Mouse (Mus musculus) intestine, embryonic 16.5 days (tissue): ENCODE results near the gene Scn10a. TPM values are rescaled to one million over a fixed set of nuclear protein-coding genes. Genes with fewer than 3 reads are reported as not detected.

Source experiments
- ATAC-seq: fragments of 200-750 bp; cut with Nextera tagmentation; 2 replicates; pipeline ENCODE4 v1.8.0; 2017; ENCODE audit warnings: moderate TSS enrichment, moderate library complexity
- H3K27ac ChIP-seq: fragments of 300-500 bp; sonication (generic); 2 replicates; pipeline ENCODE4 v1.5.1; 2014; ENCODE audit warnings: mild to moderate bottlenecking, low read length
- H3K27me3 ChIP-seq: fragments of 300-500 bp; sonication (generic); replicated peaks from 2 replicates; pipeline ENCODE4 v1.6.1; 2014; ENCODE audit warnings: low read length, control low read depth, mixed read lengths; ENCODE audit not compliant: control insufficient read depth, insufficient read depth
- H3K36me3 ChIP-seq: fragments of 300-500 bp; sonication (generic); 2 replicates; pipeline ENCODE4 v1.6.1; 2014; ENCODE audit warnings: low read length, control low read depth; ENCODE audit not compliant: control insufficient read depth, insufficient read depth
- H3K4me1 ChIP-seq: fragments of 300-500 bp; sonication (generic); 2 replicates; pipeline ENCODE4 v1.6.1; 2014; ENCODE audit warnings: low read length, control low read depth, mixed read lengths; ENCODE audit not compliant: control insufficient read depth, insufficient read depth
- H3K4me2 ChIP-seq: fragments of 300-500 bp; sonication (generic); 2 replicates; pipeline ENCODE4 v1.6.1; 2014; ENCODE audit warnings: low read depth, low read length, control low read depth
- H3K4me3 ChIP-seq: fragments of 300-500 bp; sonication (generic); 2 replicates; pipeline ENCODE4 v1.5.1; 2014; ENCODE audit warnings: mild to moderate bottlenecking, low read length
- H3K9ac ChIP-seq: fragments of 300-500 bp; sonication (generic); 2 replicates; pipeline ENCODE4 v1.6.1; 2014; ENCODE audit warnings: low read depth, low read length
- H3K9me3 ChIP-seq: fragments of 300-500 bp; sonication (generic); 2 replicates; pipeline ENCODE4 v1.6.1; 2016; ENCODE audit warnings: low read length, control low read depth; ENCODE audit not compliant: control insufficient read depth
- WGBS: fragments of 180-500 bp; shearing (Covaris S2); extraction: QIAGEN DNeasy Blood & Tissue Kit; methylation state at CpG from one replicate; pipeline ENCODE4 v1.1.7; 2014; 5-methylcytosine and 5-hydroxymethylcytosine counted together
- polyA plus RNA-seq: library from polyadenylated mRNA; unstranded; fragments of >200 nt; fragmentation: Nextera tagmentation; extraction: Ambion mirVana; gene quantifications from 2 replicates; pipeline ENCODE4 v1.2.1, GENCODE M21; 2015

Scn10a gene
- polyA plus RNA-seq, 1 experiment from 2014 or later, result 0.02 TPM

DNA sequence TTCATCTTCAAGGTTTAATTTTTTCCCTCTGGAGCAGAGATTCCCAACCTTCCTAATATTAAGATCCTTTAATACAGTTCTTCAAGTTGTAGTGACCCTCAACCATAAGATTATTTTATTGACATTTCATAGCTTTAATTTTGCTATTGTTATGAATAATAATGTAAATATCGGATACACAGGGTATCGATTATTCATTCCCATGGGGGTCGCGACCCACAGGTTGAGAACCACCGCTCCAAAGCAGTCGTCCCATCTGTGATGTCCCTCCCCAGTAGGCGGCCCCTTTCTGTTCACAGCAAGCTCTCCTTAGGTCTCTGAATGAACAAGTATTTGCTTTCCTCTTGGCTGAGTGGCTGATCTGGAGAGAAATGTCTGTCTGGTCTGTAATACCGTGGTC is 129.5 kb downstream of the Scn10a start:
- H3K27me3 ChIP-seq, result 0 out of 2 replicates have a peak, but pooled peaks cover 3% of the 10 kb centered on the region
- no peaks in the 10 kb centered on the region for H3K4me1 ChIP-seq
- no peak overlapping the region for H3K4me3 ChIP-seq
- 91% methylated on average over 8 of the region's 8 CpGs for WGBS
- no peak overlapping the region for H3K27ac ChIP-seq
- H3K36me3 ChIP-seq, result no peaks in the 10 kb centered on the region
- H3K4me2 ChIP-seq, result no peak overlapping the region
- H3K9ac ChIP-seq, result no peak overlapping the region
- ATAC-seq, result no peak
- H3K9me3 ChIP-seq, result no peaks in the 10 kb centered on the region

DNA sequence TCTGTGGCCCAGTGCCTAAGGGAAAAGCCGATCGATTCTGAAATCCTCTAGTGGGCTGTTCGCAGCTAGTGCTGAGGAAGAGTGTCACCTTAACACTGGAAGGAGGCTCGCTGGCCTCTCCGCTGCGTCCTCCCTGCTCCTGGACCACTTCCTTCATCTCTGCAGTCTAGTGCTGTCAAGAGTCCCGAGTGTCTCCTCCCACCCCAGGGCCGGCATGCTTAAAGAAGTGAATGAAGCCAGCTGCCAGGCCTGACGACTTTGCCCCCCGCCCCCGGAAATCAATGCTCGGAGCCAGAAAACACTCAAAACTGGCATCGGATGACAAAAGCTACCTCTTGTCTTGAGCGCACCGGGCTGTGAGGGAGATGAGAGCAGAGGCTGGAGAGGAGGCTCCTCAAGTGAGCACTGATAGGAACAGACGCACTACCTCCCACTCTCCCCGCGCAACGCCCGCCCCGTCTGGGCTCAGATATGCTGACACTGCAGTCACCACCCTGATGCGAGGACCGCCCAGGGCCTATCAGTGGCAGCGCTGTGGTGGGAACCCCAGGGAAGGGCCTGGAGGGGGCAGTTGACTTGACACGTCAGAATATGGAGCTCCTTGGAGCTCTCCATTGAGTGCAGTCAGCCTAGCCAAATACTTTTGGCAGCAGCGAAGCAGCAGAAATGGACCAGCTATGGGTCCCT is 130.2 kb downstream of the Scn10a start:
- Histone ChIP-seq H3K36me3 (no peaks in the 10 kb centered on the region), H3K4me2 (no peak overlapping the region; the same call in 1 of the 2 replicates), H3K9me3 (no peaks in the 10 kb centered on the region), H3K27me3 (0 out of 2 replicates have a peak, but pooled peaks cover 3% of the 10 kb centered on the region), H3K4me3 (no peak overlapping the region), H3K4me1 (no peaks in the 10 kb centered on the region), H3K27ac (no peak overlapping the region), H3K9ac (no peak overlapping the region)
- 29% methylated on average over 26 of the region's 26 CpGs for WGBS
- ATAC-seq, result no peak

DNA sequence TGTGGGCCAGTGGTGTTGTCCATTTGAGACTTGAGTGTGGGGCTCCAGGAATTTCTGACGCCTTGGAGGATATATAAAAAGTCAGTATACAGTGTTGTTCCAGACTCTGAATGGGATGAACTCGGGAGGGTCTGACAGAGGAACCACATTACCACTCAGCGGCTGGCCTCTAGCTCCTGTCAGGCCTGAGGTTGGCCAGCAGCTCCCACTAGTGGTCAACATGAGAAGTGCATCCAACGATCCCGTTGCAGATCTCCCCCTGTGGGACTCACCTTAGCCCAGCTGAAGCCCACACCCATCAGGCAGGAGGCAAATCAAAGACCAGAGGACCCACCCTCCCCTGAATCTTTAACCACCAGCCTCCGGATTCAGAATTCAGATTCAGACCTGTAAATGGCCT is 138.5 kb downstream of the Scn10a start:
- Histone ChIP-seq H3K9ac (no peak overlapping the region), H3K27me3 (peaks cover 48% of the 10 kb centered on the region), H3K9me3 (no peaks in the 10 kb centered on the region), H3K27ac (no peak overlapping the region), H3K36me3 (no peaks in the 10 kb centered on the region), H3K4me1 (peaks cover 9% of the 10 kb centered on the region), H3K4me2 (no peak overlapping the region), H3K4me3 (no peak overlapping the region)
- 1% methylated on average over 6 of the region's 6 CpGs for WGBS
- ATAC-seq, result peak; percentile 25; the same call in 1 of the 2 replicates

DNA sequence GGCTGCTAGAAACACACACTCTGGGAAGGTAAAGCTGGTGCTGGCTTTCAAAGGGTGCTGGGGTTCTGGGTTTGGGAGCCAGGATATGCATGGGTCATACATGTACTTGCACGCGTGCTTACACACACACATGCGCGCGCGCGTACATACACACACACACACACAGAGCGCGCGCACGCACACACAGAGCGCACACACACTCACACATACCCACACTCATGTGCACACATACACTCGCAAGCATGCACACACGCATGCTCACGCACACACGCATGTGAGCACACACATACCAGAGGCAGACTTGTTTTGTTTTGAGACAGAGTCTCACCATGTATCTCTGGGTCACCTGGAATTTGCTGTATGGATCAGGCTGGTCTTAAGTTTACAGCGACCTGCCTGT is 138.9 kb downstream of the Scn10a start:
- Histone ChIP-seq H3K27me3 (peaks cover 52% of the 10 kb centered on the region), H3K4me2 (no peak overlapping the region), H3K27ac (no peak overlapping the region), H3K9ac (no peak overlapping the region), H3K4me1 (peaks cover 9% of the 10 kb centered on the region), H3K9me3 (no peaks in the 10 kb centered on the region), H3K4me3 (no peak overlapping the region), H3K36me3 (no peaks in the 10 kb centered on the region)
- 89% methylated on average over 17 of the region's 17 CpGs for WGBS
- no peak for ATAC-seq

DNA sequence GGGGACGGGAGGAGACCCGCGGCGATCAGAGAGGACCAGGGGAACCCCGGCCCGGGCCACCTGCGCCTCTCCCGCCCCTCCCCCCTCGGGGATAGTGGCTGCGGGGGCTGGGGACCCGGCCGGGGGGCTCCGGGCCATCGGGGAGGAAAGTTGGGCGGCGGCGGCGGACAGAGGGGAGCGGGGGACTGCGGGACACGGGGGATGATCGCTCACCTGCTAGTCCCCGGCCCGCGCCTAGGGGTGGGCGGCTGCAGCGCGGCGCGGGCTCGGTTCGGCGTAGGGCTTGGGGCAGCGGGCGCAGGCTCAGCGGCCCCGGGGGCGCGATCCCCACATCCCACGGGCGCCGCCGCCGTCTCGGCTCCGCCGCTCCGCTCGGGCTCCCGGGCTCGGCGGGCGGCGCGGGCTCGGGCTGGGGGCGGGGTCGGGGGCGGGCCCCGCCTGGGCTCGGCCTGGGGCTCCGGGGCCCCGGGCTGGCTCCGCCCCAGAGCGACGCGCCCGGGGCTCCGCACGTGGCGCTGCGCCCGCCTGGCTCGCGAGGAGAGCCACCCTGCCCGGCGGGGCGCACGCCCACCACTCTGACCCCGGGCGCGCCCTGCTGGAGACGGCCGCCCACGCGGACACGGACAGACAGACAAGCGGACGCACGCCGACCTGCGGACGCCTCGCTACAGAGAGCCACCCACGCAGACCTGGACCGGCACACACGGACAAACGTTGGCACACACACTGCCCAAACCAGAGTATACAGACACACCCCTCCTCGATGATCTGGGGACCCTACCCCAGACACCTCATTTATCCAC is 140.3 kb downstream of the Scn10a start, which contains the start of gene Scn5a:
Scn5a (minus strand) TSS at position 381 of the 803 bp plus-strand sequence.
- Histone ChIP-seq H3K4me1 (peaks cover 9% of the 10 kb centered on the region), H3K27me3 (peaks cover 56% of the 10 kb centered on the region), H3K9me3 (no peaks in the 10 kb centered on the region), H3K27ac (no peak within 1 kb of the TSS), H3K4me2 (peak within 1 kb of the TSS; percentile 98), H3K9ac (peak within 1 kb of the TSS; percentile 64), H3K4me3 (peak within 1 kb of the TSS; percentile 60), H3K36me3 (no peaks in the 10 kb centered on the region)
- 1% methylated on average over 68 of the region's 99 CpGs for WGBS
- ATAC-seq, result peak; percentile 88

DNA sequence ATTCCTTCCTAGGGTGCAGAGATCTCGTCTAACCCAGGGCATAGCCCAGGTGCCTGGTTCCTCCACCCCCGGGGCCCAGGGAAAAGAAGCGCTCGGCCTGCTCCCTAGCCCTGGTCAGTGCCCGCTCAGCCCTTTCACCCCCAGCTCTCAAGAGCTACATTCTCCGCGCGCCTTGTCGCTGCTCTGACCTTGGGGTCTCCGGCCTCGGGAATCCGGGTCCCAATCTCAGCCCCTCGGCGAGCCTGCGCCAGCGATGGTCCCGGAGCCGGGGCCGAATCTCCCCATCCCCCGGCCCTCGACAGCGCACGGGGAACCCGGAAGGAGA is 140.8 kb downstream of the Scn10a start:
- WGBS, result 1% methylated on average over 21 of the region's 24 CpGs
- H3K27me3 ChIP-seq, result peaks cover 61% of the 10 kb centered on the region
- ATAC-seq, result peak; percentile 4; the same call in 1 of the 2 replicates

DNA sequence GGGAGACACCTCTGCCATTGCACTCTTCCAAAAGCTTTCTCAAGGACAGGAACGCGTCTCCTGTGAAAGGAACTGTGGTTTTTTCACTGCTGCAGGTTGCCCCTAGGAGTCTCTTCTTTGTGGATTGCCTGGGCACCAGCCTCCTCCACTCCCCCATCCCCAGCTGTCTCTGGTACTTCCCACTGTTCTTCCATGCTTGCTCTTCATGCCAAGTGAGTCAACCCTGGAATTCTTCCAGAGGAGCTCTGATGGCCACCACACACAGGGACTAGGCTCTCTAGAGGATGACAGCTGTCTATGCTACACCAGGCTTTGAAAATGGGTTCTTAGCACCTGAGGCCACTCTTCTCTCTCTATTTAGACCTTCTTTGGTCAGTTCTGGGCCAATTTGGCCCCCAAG is 142.1 kb downstream of the Scn10a start:
- no peaks in the 10 kb centered on the region for H3K9me3 ChIP-seq
- no peak for ATAC-seq
- no peak overlapping the region for H3K4me3 ChIP-seq
- H3K36me3 ChIP-seq, result no peaks in the 10 kb centered on the region
- peaks cover 9% of the 10 kb centered on the region for H3K4me1 ChIP-seq
- WGBS, result 78% methylated on average over 2 of the region's 2 CpGs
- peaks cover 70% of the 10 kb centered on the region for H3K27me3 ChIP-seq
- H3K27ac ChIP-seq, result no peak overlapping the region
- H3K9ac ChIP-seq, result no peak overlapping the region
- H3K4me2 ChIP-seq, result no peak overlapping the region

More for the DNA sequence above, 140.8 kb downstream of the Scn10a start:
- Histone ChIP-seq H3K4me2 (peak overlapping the region; percentile 98), H3K36me3 (no peaks in the 10 kb centered on the region), H3K27ac (no peak overlapping the region), H3K4me3 (peak overlapping the region; percentile 60), H3K9me3 (no peaks in the 10 kb centered on the region), H3K4me1 (peaks cover 9% of the 10 kb centered on the region), H3K9ac (peak overlapping the region; percentile 64)

DNA sequence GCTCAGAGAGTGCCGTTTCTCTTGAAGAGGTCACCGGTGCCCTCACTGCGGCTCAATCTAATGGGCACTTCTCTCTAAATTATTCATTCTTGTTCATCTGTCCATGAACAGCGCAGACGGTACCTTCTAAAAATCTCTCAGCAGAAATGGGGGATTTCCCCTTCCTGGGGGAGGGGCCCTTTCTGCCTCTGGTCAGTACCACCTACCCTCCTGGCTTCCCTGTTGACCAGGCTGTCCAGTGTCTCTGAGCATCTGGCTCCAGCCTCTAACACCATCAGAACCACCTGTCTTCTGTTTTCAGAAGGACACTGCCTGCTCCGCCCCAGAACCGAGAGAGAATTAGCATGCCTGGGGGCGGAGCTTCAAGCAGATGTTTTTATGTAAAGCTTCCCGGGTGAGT is 143.4 kb downstream of the Scn10a start:
- Histone ChIP-seq H3K9me3 (no peaks in the 10 kb centered on the region), H3K9ac (no peak overlapping the region), H3K4me2 (no peak overlapping the region), H3K27me3 (peaks cover 80% of the 10 kb centered on the region), H3K4me1 (peaks cover 9% of the 10 kb centered on the region), H3K27ac (no peak overlapping the region), H3K4me3 (no peak overlapping the region), H3K36me3 (no peaks in the 10 kb centered on the region)
- 47% methylated on average over 9 of the region's 9 CpGs for WGBS
- no peak for ATAC-seq

DNA sequence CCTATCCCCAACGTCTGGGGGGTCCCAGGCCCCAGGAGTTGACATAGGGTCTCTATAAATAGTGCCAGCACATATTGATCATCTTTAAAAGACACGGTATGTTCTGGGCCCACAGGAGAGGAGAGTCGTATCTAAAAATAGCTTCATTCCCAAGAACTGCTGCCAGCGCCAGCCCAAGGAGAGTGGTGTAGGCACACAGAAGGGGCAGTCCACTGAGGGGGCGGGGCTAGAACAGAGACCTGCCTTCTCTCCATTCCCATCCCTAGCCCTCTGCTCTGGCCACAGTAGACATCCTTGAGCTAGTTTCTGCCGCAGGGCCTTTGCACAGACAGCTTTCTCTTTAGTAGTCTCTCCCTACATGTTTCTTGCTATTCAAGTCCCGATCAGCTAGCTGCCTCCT is 144.8 kb downstream of the Scn10a start:
- Histone ChIP-seq H3K9me3 (no peaks in the 10 kb centered on the region), H3K27me3 (peaks cover 75% of the 10 kb centered on the region), H3K9ac (no peak overlapping the region), H3K4me1 (peaks cover 9% of the 10 kb centered on the region), H3K4me2 (no peak overlapping the region), H3K27ac (no peak overlapping the region), H3K4me3 (no peak overlapping the region), H3K36me3 (no peaks in the 10 kb centered on the region)
- 69% methylated on average over 7 of the region's 7 CpGs for WGBS
- ATAC-seq, result no peak
